Mouse (Mus musculus): ENCODE measurements around the gene Tnfsf10. TPM values are rescaled to one million over a fixed set of nuclear protein-coding genes. Genes with fewer than 3 reads are reported as not detected.

Gene Tnfsf10
- total RNA-seq, 2 experiments from 2014 or later, result 4.7 to 4.8 TPM

DNA sequence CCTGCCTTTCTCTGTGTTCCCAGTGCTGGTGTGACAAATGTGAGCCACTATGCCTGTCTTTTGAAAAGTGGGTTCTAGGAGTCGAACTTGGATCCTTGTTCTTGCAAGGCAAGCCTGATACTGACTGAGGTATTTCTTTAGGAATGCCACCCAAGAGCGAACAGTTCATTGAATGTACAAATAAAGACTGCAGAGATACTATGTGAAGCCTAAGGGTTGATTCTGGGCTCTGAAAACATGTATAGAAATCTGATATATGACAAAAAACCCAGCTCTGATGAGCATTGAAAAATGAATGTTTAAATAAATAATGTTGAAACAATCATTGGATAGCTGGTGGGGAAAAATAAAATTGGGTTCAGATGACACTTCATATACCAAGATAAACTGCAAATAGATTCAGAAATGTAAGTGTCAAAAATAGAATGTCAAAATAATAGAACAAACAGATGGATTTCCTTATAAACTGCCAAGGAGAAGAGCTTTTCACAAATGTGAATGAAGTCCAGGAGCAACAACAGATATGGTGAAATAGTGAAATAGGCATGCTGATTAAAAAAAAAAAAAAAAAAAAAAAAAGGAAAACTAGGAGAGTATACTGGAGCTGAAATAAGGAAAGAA is 42.4 kb downstream of the Tnfsf10 start:
- DNase-seq, result no peak
- intact Hi-C loops (cut with DNase I), result no loop called here

GRCm38 (mm10) chr3:27370125-27370524 is 53.3 kb downstream of the Tnfsf10 start:
- no peak for DNase-seq
- intact Hi-C loops (cut with DNase I), result no loop called here

- DNase-seq, result no peak
- intact Hi-C loops (cut with DNase I), result no loop called here
Measured at GRCm38 (mm10) chr3:27370582-27371275, 53.9 kb downstream of the Tnfsf10 start.

DNA sequence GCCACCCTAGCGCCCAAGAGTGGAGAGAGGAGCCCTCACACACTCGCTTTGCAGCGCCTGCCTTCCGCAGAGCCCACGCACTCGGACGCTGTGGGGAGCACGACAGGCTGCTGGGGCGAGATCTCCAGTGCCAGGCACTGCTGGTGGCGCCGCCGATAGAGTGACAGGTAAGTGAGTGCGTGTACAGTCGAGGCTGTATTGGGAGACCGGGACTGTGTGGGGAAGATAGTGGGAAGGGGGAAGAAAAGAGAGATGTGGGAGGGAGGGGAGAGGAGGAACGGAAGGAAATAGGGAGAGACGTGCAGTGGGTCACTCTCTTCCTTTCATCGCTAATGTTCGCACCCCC is 54.4 kb downstream of the Tnfsf10 start, which contains the start of gene Ghsr:
Gene Ghsr, plus strand, starts transcription at position 76 of the 346 bp plus-strand sequence.
- DNase-seq, result no peak
- intact Hi-C loops (cut with DNase I), result no loop called here

GRCm38 (mm10) chr3:27371725-27372650 is 55.2 kb downstream of the Tnfsf10 start:
- DNase-seq, result no peak
- intact Hi-C loops (cut with DNase I), result no loop called here

DNA sequence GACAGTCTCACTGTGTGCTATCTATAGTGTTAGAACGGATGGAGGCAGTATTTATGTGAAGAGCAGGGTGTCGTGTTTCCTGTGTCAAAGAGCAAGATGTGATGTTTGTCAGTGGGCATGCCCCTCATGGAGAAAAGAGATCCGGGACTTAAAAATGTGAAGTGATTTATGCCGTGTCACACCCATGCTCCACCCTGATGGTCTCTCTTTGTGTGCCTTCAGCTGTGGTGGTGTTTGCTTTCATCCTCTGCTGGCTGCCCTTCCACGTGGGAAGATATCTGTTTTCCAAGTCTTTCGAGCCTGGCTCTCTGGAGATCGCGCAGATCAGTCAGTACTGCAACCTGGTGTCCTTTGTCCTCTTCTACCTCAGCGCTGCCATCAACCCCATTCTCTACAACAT is 57.6 kb downstream of the Tnfsf10 start:
- DNase-seq, result no peak
- intact Hi-C loops (cut with DNase I), result no loop called here

GRCm38 (mm10) chr3:27377935-27378334 is 61.1 kb downstream of the Tnfsf10 start:
- no peak for DNase-seq
- intact Hi-C loops (cut with DNase I), result no loop called here

- no peak for DNase-seq
- intact Hi-C loops (cut with DNase I), result no loop called here
Measured at GRCm38 (mm10) chr3:27384836-27385235, 68.0 kb downstream of the Tnfsf10 start.

GRCm38 (mm10) chr3:27389923-27390322 is 73.1 kb downstream of the Tnfsf10 start:
- DNase-seq, result no peak
- intact Hi-C loops (cut with DNase I), result no loop called here

Other genes with a start within 250 kb of the Tnfsf10 start
- 1 to 10 TPM in 1 of 2 experiments, under 1 TPM in 1; 0.27 to 1.1 TPM for gene Ect2, start 163.2 kb upstream of the Tnfsf10 start, total RNA-seq (2021)
- 10 to 100 TPM; 16.6 to 32.6 TPM for gene Nceh1, start 134.1 kb upstream of the Tnfsf10 start, total RNA-seq (2021)
- not detected for gene Ghsr, start 54.3 kb downstream of the Tnfsf10 start, total RNA-seq (2021)

All from gastrocnemius, postnatal 36 days (tissue).